Comparison of ENCODE assay signal across 10 mouse cellular contexts in the genomic region with DNA sequence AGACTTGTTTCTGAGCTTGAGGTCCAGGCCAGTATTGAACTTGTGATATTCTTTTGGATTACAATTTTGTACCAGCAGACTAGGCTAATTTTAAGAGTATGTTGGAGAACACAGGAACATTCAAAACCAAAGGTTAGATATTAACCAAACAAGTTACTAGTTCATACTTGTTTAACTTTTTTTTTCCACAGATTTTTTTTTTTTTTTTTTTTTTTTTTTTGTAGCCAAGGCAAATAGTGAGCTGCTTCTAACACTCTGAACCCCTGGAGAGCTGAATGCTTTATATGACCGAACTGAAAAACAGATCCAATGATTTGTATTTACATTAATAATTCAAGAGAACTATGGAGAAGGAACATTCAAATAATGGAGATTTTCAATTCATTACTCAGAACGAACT. TPM values are rescaled to one million over a fixed set of nuclear protein-coding genes. Genes with fewer than 3 reads are reported as not detected.
DNase-seq lines count a peak whose midpoint lies in the region; ATAC-seq and TF ChIP-seq lines count a peak whose summit lies in the region.
"Had no signal": no experiment of that assay in that cellular context is flagged by ENCODE, and none has a peak within 500 bp of the region (broad histone marks: within the 10 kb centered on the region; RNA-seq: fewer than 3 reads in every experiment).

No protein-coding gene starts in this region.

- DNase-seq in kidney, postnatal 10 days: no peak
- DNase-seq in ES-E14 (ENCODE audit: low read depth, low spot score): no peak
- DNase-seq in liver, postnatal 0 days: no peak
- no peak for DNase-seq in layer of hippocampus, postnatal 36 days
- DNase-seq in frontal cortex, postnatal 36 days (ENCODE audit: low spot score in 2 of 2): no peak
- no peak for DNase-seq in left cerebral cortex, adult 11 months (ENCODE audit: low spot score)
- DNase-seq: cerebellum, postnatal 14 days; heart, postnatal 14 days had no signal

- no peak overlapping the region for H3K27ac ChIP-seq in kidney, embryonic 14.5 days (ENCODE audit: low read depth, low read length)
- no peak overlapping the region for H3K27ac ChIP-seq in ES-E14 (ENCODE audit: insufficient read depth, low read depth, low read length, poor library complexity, severe bottlenecking)
- H3K27ac ChIP-seq in forebrain, embryonic 13.5 days: no peak overlapping the region
- H3K27ac ChIP-seq in liver, postnatal 0 days (ENCODE audit: low read depth): peak overlapping the region; percentile 95

- no peaks in the 10 kb centered on the region for H3K27me3 ChIP-seq in kidney, embryonic 14.5 days (ENCODE audit: control insufficient read depth, insufficient read depth, low read length)
- no peaks in the 10 kb centered on the region for H3K27me3 ChIP-seq in forebrain, embryonic 13.5 days
- no peaks in the 10 kb centered on the region for H3K27me3 ChIP-seq in liver, postnatal 0 days (ENCODE audit: insufficient read depth, low read length)

- H3K9me3 ChIP-seq in kidney, embryonic 14.5 days (ENCODE audit: control insufficient read depth, low read length): no peaks in the 10 kb centered on the region
- H3K9me3 ChIP-seq in ES-E14 (ENCODE audit: control insufficient read depth, insufficient read depth, low read depth, low read length): no peaks in the 10 kb centered on the region
- H3K9me3 ChIP-seq in forebrain, embryonic 13.5 days (replicated peaks): no peaks in the 10 kb centered on the region
- no peaks in the 10 kb centered on the region for H3K9me3 ChIP-seq in liver, postnatal 0 days (ENCODE audit: low read length)

- ATAC-seq in kidney, embryonic 14.5 days (ENCODE audit: low FRiP score, low TSS enrichment): no peak
- ATAC-seq in forebrain, embryonic 13.5 days: no peak
- ATAC-seq in liver, postnatal 0 days: no peak

- no peak overlapping the region for H3K9ac ChIP-seq in kidney, embryonic 14.5 days (ENCODE audit: low read depth, low read length)
- H3K9ac ChIP-seq in ES-E14 (ENCODE audit: insufficient read depth, low read depth, low read length, poor library complexity, severe bottlenecking): no peak overlapping the region
- no peak overlapping the region for H3K9ac ChIP-seq in forebrain, embryonic 13.5 days
- peak overlapping the region; percentile 60; the same call in 1 of the 2 replicates for H3K9ac ChIP-seq in liver, postnatal 0 days (replicated peaks)

- H3K4me2 ChIP-seq in kidney, embryonic 14.5 days (replicated peaks; ENCODE audit: low read depth, low read length): peak overlapping the region; percentile 63
- H3K4me2 ChIP-seq in forebrain, embryonic 13.5 days: no peak overlapping the region
- peak overlapping the region; percentile 81 for H3K4me2 ChIP-seq in liver, postnatal 0 days (ENCODE audit: low read depth, low read length)

- no peak for TF ChIP-seq EP300 in liver, postnatal 0 days (IDR thresholded peaks at IDR 0.05; ENCODE audit: low read depth)

- no peaks in the 10 kb centered on the region for H3K36me3 ChIP-seq in kidney, embryonic 14.5 days (ENCODE audit: control insufficient read depth, insufficient read depth, low read length)
- H3K36me3 ChIP-seq in ES-E14 (ENCODE audit: control insufficient read depth, insufficient read depth, low read length, poor library complexity, severe bottlenecking): no peaks in the 10 kb centered on the region
- no peaks in the 10 kb centered on the region for H3K36me3 ChIP-seq in forebrain, embryonic 13.5 days (ENCODE audit: poor library complexity, severe bottlenecking)
- H3K36me3 ChIP-seq in liver, postnatal 0 days (replicated peaks; ENCODE audit: insufficient read depth, low read length): peaks cover 8% of the 10 kb centered on the region; the same call in 1 of the 2 replicates

- no peaks in the 10 kb centered on the region for H3K4me1 ChIP-seq in kidney, embryonic 14.5 days (ENCODE audit: control insufficient read depth, insufficient read depth, low read length)
- peaks cover 0 to 3% of the 10 kb centered on the region in 2 experiments; a peak in 1 of 4 replicates for H3K4me1 ChIP-seq in ES-E14 (ENCODE audit: control insufficient read depth in 2 of 2, insufficient read depth in 2 of 2, low read length in 2 of 2, poor library complexity in 1 of 2)
- peaks cover 9% of the 10 kb centered on the region for H3K4me1 ChIP-seq in forebrain, embryonic 13.5 days
- 0 out of 2 replicates have a peak, but pooled peaks cover 4% of the 10 kb centered on the region for H3K4me1 ChIP-seq in liver, postnatal 0 days (ENCODE audit: insufficient read depth)

- no peak for TF ChIP-seq CTCF in liver, postnatal 0 days (IDR thresholded peaks at IDR 0.05; ENCODE audit: low read depth)

- H3K4me3 ChIP-seq in kidney, embryonic 14.5 days (ENCODE audit: low read length): peak overlapping the region; percentile 48
- H3K4me3 ChIP-seq in ES-E14 (ENCODE audit: insufficient read depth in 1 of 2, low read depth in 1 of 2, low read length in 2 of 2, poor library complexity in 1 of 2, severe bottlenecking in 1 of 2): peak overlapping the region in 1 of 2 experiments; percentile 88; a peak in 1 of 4 replicates
- peak overlapping the region; percentile 63 for H3K4me3 ChIP-seq in forebrain, embryonic 13.5 days
- H3K4me3 ChIP-seq in liver, postnatal 0 days (ENCODE audit: low read depth, low read length): peak overlapping the region; percentile 77

- in situ Hi-C loops in ES-E14 (cut with MboI; ENCODE audit: low sequenced_read_pairs in 2 of 2, unreplicated experiment in 2 of 2): no loop called here

- WGBS in kidney, embryonic 14.5 days: 63% methylated on average over 2 of the region's 2 CpGs
- 53% methylated on average over 2 of the region's 2 CpGs for WGBS in forebrain, embryonic 13.5 days
- WGBS in liver, postnatal 0 days (ENCODE audit: insufficient replicate concordance): 30% methylated on average over 2 of the region's 2 CpGs

TF ChIP-seq in ES-E14, 5 proteins besides CTCF, POLR2A, EP300 and RAD21:
- TF ChIP-seq MAFK (IDR thresholded peaks at IDR 0.05; ENCODE audit: insufficient read depth, low read depth, low read length): no peak
- peak; percentile 37; the same call in 1 of the 2 replicates for TF ChIP-seq ZNF384 (IDR thresholded peaks at IDR 0.05; ENCODE audit: low read depth, low read length)
TF ChIP-seq in ES-E14: peak in this region for 1.

RNA-seq across cellular contexts. Expression of a gene that starts 0.9 kb away (rescaled TPM):
- 14.2 and 17.1 TPM in 2 replicates for polyA plus RNA-seq in kidney, embryonic 14.5 days (2014; fragmentation: Nextera tagmentation; extraction: Ambion mirVana)
- total RNA-seq in ES-E14 (2012; rRNA removed): 2.9 and 5.3 TPM in 2 replicates
- 19.0 and 19.7 TPM in 2 replicates for polyA plus RNA-seq in forebrain, embryonic 13.5 days (2015; fragmentation: Nextera tagmentation; extraction: Ambion mirVana)
- polyA plus RNA-seq in liver, postnatal 0 days (2015; fragmentation: Nextera tagmentation; extraction: Ambion mirVana): 53.3 and 56.7 TPM in 2 replicates
- 10 to 100 TPM; 15.7 to 19.1 TPM for total RNA-seq in layer of hippocampus, postnatal 36 days (2021)

RNA-seq across cellular contexts. Expression of a gene that starts 31.1 kb away (rescaled TPM):
- polyA plus RNA-seq in kidney, embryonic 14.5 days (2014; fragmentation: Nextera tagmentation; extraction: Ambion mirVana): 13.9 and 14.9 TPM in 2 replicates
- 10.8 and 12.9 TPM in 2 replicates for total RNA-seq in ES-E14 (2012; rRNA removed)
- polyA plus RNA-seq in forebrain, embryonic 13.5 days (2015; fragmentation: Nextera tagmentation; extraction: Ambion mirVana): 9.6 and 10.2 TPM in 2 replicates
- polyA plus RNA-seq in liver, postnatal 0 days (2015; fragmentation: Nextera tagmentation; extraction: Ambion mirVana): 8.2 and 9.0 TPM in 2 replicates
- 10 to 100 TPM; 50.3 to 59.2 TPM for total RNA-seq in layer of hippocampus, postnatal 36 days (2021)
